Mouse (Mus musculus) cerebellum, adult 8-10 months (tissue): ENCODE results near the gene Mpi.

ENCODE experiments used
- DNase-seq: peaks from one replicate; pipeline ENCODE4 v3.0.0; 2022

Mpi gene

DNA sequence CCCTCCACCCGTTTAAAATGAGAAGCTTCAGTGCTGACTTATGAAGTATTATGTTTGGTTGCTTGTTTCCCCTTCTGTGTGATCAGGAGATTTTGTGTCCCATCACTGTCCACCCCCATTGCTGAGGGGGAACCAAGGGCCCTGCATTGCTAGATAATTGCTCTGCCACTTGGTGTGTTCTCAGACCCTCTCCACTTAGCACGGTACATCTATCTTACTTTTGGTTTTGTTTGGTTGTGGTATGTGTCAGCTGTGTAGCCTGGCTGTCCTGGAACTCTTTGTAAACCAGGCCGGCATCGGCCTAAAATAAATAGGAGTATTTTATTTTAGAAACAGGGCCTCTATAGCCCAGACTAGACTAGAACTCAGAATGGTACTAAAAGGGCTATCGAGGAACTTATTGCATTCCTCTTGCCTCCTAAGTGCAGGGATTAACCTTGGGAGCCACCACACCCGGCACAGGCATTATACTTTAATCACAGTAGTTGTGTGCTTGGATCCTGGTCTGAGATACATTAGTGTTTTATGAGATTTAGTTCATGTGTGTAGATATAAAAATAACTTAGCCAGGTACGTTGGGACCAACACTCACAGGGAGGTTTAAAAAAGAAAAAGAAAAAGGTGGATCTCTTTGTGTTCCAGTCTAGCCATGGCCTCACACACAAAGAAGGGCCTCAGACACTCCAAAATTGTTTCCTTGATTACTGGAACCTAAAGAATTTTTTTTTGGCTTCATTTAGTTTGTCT is 30.3 kb downstream of the Mpi start:
- DNase-seq, result no peak

DNA sequence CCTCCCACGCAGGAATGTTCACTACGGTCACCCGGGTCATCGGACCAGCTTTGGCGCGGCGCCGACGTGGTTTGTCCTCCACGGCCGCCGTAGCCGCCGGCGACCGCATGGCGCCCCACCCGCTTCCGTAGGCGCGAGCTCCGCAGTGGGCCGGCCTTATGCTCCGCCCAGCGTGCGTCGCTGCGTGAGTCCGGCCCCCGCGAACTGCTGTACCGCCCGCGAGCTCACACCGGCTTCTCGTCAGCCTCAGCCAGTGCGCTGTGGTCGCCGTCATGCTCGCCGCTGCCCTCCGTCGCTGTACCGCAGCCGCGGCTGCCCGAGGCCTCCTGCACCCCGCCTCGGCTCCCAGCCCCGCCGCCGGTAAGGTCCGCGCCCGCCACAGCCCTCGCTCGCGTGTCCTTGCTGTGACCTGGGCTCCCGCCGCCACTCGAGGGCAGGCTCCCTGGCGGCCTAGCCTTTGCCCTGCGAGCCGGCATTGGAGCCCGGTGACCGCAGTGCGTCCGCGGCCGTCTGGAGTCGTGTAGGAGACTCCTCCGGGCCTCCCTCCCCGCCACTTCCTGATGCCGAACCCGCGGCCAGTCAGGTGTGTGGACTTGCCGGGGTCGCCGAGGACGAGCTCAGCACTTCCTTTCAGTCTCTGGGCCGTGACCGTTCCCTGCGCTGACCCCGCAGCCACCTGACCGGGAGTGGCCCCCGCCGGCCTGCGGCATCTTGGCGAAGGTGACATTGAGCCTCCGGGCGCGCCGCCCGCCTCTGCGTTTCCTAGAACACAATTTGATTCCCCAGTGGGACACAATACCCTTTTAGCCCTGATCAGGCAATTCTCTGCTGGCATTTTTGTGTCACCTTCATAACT is 31.3 kb downstream of the Mpi start, which contains the start of gene Cox5a:
Gene Cox5a (plus strand): TSS at position 219 of the 856 bp plus-strand sequence.
- DNase-seq, result peak; percentile 96

DNA sequence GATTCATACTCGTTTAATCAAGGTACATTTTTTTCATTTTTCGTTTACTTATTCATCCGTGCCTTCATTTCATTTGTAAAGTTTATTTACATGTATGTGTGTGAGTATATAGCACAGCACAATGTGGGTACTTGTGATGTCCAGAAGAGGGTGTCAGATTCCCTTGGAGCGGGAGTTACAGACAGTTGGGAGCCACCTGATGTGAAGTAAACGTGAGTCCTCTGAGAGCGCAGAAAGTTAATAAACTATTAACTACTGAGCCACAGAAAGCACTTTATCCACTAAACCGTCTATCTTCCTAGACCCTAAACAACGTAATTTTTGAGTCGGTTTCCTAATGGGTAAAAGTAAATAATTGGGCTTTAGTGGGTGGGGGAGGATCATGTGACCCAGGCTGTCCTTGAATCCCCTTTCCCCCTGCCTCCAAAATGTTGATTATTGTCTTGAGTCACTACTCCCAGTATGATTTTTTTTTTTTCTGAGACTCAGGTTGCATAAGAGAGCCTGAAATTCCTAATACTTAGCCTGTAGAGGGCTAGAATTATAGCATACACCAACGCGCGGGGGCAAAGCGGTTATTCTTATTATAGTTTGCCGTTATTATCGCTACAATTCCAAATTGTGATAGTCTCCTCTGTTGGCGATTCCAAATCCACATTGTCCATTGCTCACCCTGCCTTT is 32.0 kb downstream of the Mpi start:
- no peak for DNase-seq

DNA sequence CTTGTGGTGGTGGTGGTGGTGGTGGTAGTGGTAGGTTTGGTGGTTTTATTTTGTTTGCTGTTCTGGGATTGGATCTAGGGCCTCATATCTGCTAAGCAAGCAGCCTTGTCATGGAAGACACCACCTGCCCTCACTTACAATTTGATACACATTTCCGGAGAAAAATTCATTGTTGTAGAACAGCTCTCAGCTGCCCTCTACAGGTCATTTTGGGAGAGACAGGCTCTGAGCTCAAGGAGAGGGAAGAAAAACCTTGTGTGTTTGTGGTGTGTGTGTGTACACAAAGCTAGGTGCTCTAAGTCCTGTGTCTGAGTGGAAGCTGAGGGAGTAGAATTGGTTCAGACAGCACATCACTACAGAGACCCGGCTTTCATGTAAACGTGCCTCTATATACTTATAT is 35.5 kb downstream of the Mpi start:
- DNase-seq, result peak; percentile 65

DNA sequence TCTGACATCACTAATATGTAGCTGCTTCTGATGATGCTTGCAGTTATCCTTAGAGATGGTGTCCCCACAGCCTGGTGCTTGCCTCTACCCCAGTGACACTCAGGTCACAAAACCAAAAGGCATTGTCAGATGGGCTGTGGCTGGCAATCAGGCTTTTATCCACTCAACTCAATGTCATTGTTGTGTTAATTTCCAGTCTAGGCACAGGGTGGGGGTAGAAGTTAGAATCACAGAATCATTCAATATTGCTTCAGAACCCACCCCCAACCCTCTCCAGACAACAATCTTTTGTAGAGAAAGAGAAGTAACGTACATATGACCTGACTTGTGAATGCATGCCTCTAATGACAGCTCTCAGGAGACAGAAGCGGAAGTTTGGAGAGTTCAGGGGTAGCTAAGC is 42.0 kb downstream of the Mpi start:
- no peak for DNase-seq

DNA sequence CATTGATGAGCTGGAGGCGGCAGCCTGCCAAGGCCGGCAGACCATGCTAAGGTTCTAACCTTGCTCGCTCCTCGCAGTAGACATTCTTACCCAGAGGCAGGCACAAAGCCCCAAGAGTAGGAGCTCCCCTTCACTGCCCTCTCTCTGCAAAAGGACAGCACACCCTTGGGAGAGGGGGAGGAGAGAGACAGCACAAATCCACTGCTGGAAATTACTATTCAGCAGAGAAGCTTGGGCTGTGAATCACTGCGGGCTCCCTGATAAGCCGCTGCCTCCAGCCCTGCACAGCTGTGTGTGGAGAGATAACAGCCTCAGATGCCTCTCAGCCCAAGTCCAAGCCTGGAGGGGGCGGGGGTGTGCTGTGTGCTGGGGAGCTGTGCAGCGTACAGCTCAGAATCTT is 46.9 kb downstream of the Mpi start:
- DNase-seq, result no peak

DNA sequence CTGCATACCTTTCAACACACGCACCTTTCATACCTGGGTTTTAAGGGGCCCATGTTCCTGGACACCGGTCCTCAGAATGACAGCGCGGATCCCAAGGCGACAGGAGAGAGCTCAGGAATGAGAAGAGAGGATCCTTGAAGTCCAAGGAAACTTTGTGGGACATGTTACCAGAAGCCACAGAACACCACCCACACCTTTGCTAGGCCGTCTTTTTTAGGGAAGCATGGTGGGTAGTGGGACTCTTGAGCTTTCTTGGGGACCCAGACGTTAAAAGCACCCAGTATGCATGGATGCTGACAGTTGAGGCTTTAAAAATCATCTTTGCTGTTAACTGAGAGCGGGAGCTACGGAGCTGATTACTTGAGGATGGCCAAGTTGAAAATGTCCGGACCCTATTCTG is 47.7 kb downstream of the Mpi start:
- DNase-seq, result no peak

DNA sequence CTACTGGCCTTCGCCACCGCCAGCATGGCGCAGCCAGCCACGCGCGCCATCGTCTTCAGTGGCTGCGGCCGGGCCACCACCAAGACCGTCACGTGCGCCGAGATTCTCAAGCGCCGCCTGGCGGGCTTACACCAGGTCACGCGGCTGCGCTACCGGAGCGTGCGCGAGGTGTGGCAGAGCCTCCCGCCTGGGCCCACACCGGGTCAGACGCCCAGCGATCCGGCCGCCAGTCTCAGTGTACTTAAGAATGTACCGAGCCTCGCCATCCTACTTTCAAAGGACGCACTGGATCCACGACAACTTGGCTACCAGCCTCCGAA is 48.2 kb downstream of the Mpi start:
- DNase-seq, result no peak

DNA sequence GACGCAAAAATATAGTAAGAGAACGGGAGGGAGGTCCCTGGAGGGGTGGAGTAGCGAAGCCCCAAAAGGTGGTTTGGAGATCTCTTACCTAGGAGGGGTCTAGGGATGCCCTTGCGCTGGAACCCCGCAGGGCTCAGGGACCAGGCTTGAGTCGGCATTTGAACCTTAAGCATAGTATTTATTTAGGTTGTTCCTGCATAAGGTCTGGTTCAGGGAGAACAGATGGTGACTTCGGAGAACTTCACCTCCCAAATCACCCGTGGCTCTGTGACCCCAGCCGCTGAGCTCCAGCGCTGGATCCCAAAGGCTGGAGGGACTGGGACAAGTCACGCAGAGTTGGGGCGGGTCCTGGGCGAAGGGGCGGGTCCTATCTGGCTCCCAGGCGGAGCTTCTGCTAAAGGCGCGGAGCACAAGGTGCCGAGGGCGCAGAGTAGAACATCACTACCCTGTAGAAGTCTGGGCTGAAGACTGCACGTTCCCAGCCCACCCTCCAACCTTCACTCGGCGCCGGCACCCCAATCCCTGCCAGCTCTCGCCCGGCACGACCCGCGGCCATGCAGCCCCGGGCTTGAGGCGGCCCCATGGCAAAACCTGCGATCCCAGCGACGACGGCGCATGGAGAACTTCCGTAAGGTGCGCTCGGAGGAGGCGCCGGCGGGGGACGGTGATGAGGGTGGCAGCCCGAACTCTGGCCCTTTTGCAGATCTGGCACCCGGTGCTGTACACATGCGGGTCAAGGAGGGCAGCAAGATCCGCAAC is 48.8 kb downstream of the Mpi start, which contains the start of gene Rpp25:
Gene Rpp25 (plus strand): TSS at position 405 of the 759 bp plus-strand sequence.
- no peak for DNase-seq

DNA sequence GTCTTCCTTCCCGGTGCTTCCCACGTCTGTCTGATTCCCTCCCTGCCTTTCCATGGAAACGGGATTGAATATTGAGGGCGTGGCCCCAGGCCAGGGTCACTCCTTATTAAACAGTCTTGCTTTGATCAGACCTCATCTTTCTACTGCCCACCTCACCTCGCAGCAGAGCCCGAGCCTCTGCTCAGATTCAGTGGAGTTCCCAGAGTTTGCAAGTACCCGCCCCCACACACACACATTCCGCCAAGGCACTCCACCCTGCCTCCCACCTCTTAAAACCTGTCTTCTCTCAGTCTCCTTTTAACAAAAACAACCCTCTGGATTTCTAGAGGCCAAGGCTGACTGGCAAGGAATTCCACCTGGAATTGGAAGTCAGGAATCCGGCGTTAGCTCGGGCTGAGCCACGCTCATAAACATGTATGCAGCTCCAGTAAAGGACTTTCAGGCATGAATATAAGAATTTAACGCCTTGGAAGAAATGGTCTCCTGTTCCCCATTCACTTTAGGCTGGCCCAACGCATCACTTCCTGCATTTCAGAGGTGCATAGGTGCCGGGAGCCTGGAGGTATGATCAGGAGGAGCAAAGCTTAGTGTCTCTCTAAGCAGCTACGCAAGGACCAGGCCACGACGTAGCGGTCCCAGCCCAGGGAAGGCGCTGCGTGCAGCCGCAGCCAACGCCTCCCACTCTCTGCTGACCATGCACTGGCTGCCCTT is 49.5 kb downstream of the Mpi start:
- DNase-seq, result no peak

DNA sequence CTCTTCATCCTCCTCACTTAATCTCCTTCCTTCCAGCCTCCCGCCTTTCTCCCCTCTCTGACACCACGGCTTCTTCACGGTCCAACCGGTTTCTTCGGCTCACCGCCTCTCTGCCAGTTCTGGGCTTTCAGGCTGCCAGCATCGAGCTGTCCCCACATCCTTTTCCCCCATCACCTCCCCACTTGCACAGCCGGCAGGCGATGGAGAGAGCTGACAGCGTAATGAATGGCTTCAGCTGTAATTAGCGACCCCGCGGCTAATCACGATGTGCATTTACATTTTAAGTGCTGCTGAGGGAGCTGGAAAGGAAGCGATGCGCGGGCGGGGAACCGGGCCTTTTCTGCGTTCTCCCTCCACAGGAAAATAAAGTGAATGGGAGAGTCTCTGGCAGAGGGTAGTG is 50.7 kb downstream of the Mpi start:
- no peak for DNase-seq

DNA sequence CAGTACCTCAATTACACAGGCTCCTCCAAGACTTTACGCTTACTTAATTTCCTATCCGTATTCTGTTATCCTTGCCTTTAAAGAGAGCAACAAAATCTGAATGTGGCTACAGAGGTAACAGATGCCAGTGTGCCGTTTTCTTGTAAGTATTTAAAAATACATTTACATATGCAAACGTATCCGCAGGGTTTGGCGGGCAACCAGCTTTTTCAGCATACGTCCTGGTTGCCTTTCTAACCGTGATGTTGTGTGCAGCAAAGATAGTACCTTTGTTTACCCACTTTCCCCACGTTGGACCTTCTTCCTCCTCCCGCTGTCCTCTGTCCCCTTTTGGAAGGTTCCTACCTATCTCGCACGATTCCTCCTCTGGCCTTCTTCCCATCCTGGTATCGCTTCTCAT is 51.1 kb downstream of the Mpi start:
- DNase-seq, result no peak

DNA sequence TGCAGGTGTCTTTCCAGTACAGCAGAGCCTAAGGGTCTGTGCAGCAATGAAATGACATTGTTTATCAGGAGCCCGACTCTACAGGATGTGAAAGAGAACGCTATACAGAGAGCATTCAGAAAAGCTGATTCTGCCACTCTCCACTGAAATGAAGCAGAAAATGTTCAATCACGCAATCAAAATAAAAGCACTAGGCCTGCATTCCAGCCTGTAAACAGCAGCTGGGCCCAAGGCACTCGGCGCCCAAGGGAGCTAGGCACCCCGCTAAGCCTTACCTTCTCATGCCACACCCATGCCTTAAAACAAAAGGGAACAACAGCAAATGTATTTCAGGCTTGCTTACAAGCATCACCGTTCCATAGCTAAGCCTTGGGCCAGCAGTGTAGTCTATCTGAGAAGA is 54.0 kb downstream of the Mpi start:
- DNase-seq, result no peak

DNA sequence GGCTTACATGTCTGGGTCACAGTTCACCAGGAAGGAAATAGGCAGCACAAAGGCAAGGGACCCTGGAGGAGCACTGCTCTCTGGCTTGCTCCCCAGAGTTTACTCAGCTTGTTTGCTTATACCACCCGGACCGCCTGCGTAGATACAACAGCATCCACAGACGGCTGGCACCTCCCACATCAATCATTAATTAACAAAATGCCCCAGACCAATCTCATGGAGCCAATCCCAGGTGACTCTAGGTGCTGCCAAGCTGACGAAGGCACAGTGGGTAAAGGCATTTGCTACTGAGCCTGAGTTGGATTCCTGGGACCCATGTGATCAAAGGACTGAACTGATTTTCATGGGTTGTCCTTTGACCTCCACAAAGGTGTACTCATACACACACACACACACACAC is 55.3 kb downstream of the Mpi start:
- no peak for DNase-seq

DNA sequence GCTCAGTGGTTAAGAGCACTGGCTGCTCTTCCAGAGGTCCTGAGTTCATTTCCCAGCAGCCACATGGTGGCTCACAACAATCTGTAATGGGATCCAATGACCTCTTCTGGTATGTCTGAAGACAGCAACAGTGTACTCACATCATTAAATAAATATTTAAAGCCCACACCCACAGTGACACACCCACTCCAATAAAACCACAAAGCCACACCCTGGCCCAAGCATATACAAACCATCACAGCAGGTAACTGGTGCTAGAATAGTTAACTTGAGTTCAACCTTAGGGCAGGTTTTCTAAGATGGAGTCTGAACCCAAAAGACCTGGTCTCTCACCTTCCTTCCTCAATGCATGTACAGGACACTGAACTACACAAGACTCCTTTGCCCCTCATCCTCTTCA is 57.6 kb downstream of the Mpi start:
- DNase-seq, result no peak
